Mouse (Mus musculus) heart, embryonic 13.5 days (tissue): ENCODE results near the gene C1qtnf6. TPM values are rescaled to one million over a fixed set of nuclear protein-coding genes. Genes with fewer than 3 reads are reported as not detected.

Experiments
- ATAC-seq: fragments of 200-750 bp; cut with Nextera tagmentation; 2 replicates; pipeline ENCODE4 v1.8.0; 2017; ENCODE audit warnings: moderate TSS enrichment; ENCODE audit not compliant: insufficient number of reproducible peaks, low FRiP score, low TSS enrichment; ENCODE audit errors: extremely low read depth
- H3K27ac ChIP-seq: fragments of 300-500 bp; sonication (generic); replicated peaks from 2 replicates; pipeline ENCODE4 v1.5.1; 2015; ENCODE audit warnings: moderate library complexity, mild to moderate bottlenecking, inconsistent platforms
- H3K27me3 ChIP-seq: fragments of 300-500 bp; sonication (generic); replicated peaks from 2 replicates; pipeline ENCODE4 v1.6.1; 2015; ENCODE audit warnings: mild to moderate bottlenecking, inconsistent platforms
- H3K36me3 ChIP-seq: fragments of 300-500 bp; sonication (generic); 2 replicates; pipeline ENCODE4 v1.6.1; 2015; ENCODE audit warnings: mild to moderate bottlenecking, inconsistent platforms
- H3K4me1 ChIP-seq: fragments of 300-500 bp; sonication (generic); 2 replicates; pipeline ENCODE4 v1.6.1; 2015; ENCODE audit warnings: inconsistent platforms
- H3K4me2 ChIP-seq: fragments of 300-500 bp; sonication (generic); 2 replicates; pipeline ENCODE4 v1.6.1; 2015; ENCODE audit warnings: inconsistent platforms, mild to moderate bottlenecking, moderate library complexity
- H3K4me3 ChIP-seq: fragments of 300-500 bp; sonication (generic); 2 replicates; pipeline ENCODE4 v1.5.1; 2015; ENCODE audit warnings: moderate library complexity, mild to moderate bottlenecking, inconsistent platforms
- H3K9ac ChIP-seq: fragments of 300-500 bp; sonication (generic); 2 replicates; pipeline ENCODE4 v1.6.1; 2015; ENCODE audit warnings: inconsistent platforms, mild to moderate bottlenecking, moderate library complexity
- H3K9me3 ChIP-seq: fragments of 300-500 bp; sonication (generic); 2 replicates; pipeline ENCODE4 v1.6.1; 2016; ENCODE audit warnings: inconsistent platforms
- WGBS: fragments of 180-500 bp; shearing (Covaris S2); methylation state at CpG from one replicate; pipeline ENCODE4 v1.1.7; 2015; ENCODE audit warnings: mixed read lengths; 5-methylcytosine and 5-hydroxymethylcytosine counted together
- polyA plus RNA-seq: library from polyadenylated mRNA; unstranded; fragments of >200 nt; fragmentation: Nextera tagmentation; extraction: Ambion mirVana; gene quantifications from 2 replicates; pipeline ENCODE4 v1.2.1, GENCODE M21; 2015

The C1qtnf6 gene
- polyA plus RNA-seq, 1 experiment from 2014 or later, result 31.8 TPM

DNA sequence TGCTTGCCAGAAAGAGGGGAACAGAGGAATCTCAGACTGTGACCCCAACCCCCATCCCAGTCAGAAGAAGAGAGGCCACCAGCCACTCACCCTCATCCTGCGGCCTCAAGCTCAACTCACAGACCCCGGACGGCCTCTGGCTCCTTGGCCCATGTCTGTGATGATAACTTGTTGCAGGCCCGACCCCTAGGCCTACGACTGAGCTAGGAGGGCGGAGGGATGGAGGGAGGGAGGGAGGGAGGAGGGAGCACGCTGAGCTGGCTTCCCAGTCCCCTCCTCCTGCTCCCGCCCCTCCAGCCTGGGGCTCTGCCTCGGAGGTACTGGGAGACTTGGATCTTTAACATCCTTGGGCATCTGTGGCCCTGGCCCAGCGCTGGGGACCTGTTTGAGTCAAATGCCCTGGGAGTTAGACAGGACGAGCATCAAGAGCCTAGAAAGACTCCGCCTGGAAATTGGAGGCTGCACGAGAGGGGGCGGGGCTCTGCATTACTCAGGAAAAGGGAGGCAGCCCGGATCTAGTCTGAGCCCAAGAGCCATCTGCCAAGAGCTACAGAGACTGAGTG is 1.7 kb downstream of the C1qtnf6 start:
- Histone ChIP-seq H3K4me1 (peaks cover 48% of the 10 kb centered on the region), H3K4me2 (peak overlapping the region; percentile 78), H3K27ac (peak overlapping the region; percentile 88), H3K9ac (peak overlapping the region; percentile 85), H3K27me3 (no peaks in the 10 kb centered on the region), H3K9me3 (no peaks in the 10 kb centered on the region), H3K4me3 (peak overlapping the region; percentile 57), H3K36me3 (peaks cover 11% of the 10 kb centered on the region)
- peak; percentile 60 for ATAC-seq
- 1% methylated on average over 15 of the region's 15 CpGs for WGBS

DNA sequence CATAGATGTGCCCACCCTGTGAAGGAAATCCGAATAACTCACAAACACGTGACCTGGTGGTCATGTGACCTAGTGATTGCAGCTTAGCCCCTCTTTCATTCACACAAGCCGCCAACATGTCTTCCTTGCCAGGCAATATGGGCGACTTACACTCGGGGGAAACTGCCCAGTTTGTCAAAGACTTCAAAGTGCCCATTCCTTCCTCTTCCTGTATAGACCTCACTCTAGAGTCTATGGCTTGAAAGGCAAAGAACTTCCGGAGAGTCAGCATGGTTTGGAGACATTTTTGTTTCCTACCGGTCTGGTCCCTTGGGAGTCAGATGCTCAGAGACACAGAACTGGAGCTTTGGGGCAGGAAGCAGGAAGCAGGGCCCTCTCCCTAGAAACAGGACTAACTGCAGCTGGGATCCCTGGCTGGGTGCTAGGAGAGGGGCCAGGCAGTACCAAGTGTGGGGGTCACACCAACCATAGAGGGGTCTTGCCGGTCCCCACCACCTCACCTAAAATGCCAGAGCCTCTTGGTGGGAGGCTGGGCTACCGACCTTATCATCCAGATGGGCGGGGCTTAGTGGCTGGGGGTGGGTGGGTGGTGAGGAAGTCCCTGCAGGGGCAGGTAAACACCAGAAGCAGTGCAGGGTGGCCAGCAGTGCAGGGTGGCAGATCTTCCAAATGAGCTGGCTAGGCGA is 2.3 kb downstream of the C1qtnf6 start:
- no peaks in the 10 kb centered on the region for H3K27me3 ChIP-seq
- ATAC-seq, result no peak
- peak overlapping the region; percentile 78 for H3K4me2 ChIP-seq
- peak overlapping the region; percentile 88 for H3K27ac ChIP-seq
- H3K36me3 ChIP-seq, result peaks cover 11% of the 10 kb centered on the region
- peaks cover 48% of the 10 kb centered on the region for H3K4me1 ChIP-seq
- WGBS, result 31% methylated on average over 11 of the region's 11 CpGs
- no peaks in the 10 kb centered on the region for H3K9me3 ChIP-seq
- H3K4me3 ChIP-seq, result peak overlapping the region; percentile 57
- peak overlapping the region; percentile 85 for H3K9ac ChIP-seq

DNA sequence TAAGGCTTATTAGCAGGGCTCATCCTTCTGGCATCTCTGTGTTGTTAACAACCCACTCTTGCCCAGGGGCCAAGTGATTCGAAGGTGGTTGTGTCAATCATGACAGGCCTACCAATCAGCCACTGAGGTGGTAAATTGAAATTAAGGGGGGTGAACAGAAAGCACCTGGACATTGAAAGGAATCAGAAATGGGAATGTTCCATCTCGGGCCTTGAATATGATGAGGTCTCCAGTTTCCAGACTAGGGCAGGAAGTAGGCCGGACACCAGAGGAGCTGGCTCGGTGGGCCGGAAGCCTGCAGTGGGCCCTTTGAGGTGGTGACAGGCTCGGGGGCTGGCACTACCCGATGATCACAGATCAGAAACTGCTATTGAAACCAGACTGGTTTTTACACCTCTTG is 3.2 kb downstream of the C1qtnf6 start:
- Histone ChIP-seq H3K9ac (peak overlapping the region; percentile 85), H3K4me2 (peak overlapping the region; percentile 78), H3K27ac (peak overlapping the region; percentile 88), H3K4me1 (peaks cover 48% of the 10 kb centered on the region), H3K4me3 (peak overlapping the region; percentile 57), H3K36me3 (peaks cover 11% of the 10 kb centered on the region), H3K27me3 (no peaks in the 10 kb centered on the region; the same call in 1 of the 2 replicates), H3K9me3 (no peaks in the 10 kb centered on the region)
- WGBS, result 41% methylated on average over 7 of the region's 7 CpGs
- ATAC-seq, result no peak

DNA sequence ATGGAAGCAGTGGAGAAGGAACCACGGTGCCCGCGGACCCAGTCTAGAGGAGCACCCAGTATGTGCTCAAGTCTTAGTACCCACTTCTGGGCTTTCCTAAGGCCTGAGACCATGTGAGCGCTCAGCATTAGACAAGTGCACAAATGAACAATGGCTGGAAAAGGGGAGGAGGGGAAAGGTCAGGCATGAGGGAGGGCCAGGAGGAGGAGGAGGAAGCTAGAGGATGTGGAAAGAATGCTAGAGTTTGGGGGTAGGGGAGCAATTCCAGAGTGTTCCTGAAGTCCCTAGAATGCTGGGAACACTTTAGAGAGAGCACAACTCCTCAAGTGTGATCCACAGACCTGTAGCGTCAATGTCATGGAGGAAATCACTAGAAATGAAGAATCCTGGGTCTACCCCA is 7.1 kb downstream of the C1qtnf6 start:
- H3K27ac ChIP-seq, result no peak overlapping the region
- 80% methylated on average over 5 of the region's 5 CpGs for WGBS
- H3K4me3 ChIP-seq, result no peak overlapping the region
- peaks cover 2% of the 10 kb centered on the region; the same call in 1 of the 2 replicates for H3K27me3 ChIP-seq
- no peak overlapping the region for H3K4me2 ChIP-seq
- no peaks in the 10 kb centered on the region for H3K9me3 ChIP-seq
- no peak overlapping the region for H3K9ac ChIP-seq
- peaks cover 37% of the 10 kb centered on the region for H3K4me1 ChIP-seq
- peaks cover 11% of the 10 kb centered on the region for H3K36me3 ChIP-seq
- ATAC-seq, result no peak

DNA sequence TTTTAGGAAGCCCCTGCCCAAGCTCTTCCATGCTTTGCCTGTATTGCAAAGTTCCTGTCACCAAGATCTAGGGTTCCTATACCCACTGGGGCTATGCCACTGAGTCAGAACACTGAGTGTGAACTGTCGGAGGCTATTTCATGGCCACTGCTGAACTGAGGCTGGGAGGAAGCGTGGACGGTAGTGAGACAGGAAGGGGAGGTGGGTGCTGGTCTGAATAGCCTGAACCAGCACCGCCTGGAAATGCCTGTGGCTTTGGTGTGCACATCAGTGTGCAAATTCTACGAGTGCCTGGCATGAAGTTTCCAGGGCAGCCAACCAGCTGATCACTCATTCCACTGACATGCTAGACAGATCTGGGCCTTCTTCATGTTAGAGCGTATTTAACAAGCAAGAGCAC is 9.3 kb downstream of the C1qtnf6 start:
- Histone ChIP-seq H3K27ac (no peak overlapping the region), H3K9ac (no peak overlapping the region), H3K4me1 (peaks cover 22% of the 10 kb centered on the region), H3K9me3 (no peaks in the 10 kb centered on the region), H3K27me3 (peaks cover 2% of the 10 kb centered on the region; the same call in 1 of the 2 replicates), H3K4me3 (no peak overlapping the region), H3K4me2 (no peak overlapping the region), H3K36me3 (peaks cover 11% of the 10 kb centered on the region)
- ATAC-seq, result no peak
- 68% methylated on average over 6 of the region's 6 CpGs for WGBS

DNA sequence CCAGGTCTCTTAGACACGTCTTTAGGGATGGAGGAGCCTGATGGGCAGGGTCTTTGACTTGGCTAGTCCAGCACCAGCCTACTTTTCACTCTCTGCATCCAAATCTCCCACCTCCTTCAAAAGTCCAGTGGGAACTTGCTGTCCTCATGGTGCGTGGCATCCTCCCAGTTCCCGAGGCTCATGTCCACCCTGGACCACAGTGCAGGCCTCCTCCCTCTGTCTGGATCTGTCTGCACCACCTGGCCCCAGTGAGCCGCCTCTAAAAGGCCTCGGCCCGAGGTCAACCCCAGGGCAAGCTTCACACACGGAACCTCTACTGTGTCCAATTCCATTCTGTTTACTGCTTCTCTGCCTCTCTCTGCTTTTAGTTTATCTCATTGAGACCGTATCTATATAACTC is 9.9 kb downstream of the C1qtnf6 start:
- Histone ChIP-seq H3K4me1 (peaks cover 22% of the 10 kb centered on the region), H3K9me3 (no peaks in the 10 kb centered on the region), H3K9ac (no peak overlapping the region), H3K27me3 (peaks cover 2% of the 10 kb centered on the region; the same call in 1 of the 2 replicates), H3K36me3 (peaks cover 10% of the 10 kb centered on the region), H3K4me3 (no peak overlapping the region), H3K4me2 (no peak overlapping the region), H3K27ac (no peak overlapping the region)
- WGBS, result 56% methylated on average over 8 of the region's 8 CpGs
- no peak for ATAC-seq

DNA sequence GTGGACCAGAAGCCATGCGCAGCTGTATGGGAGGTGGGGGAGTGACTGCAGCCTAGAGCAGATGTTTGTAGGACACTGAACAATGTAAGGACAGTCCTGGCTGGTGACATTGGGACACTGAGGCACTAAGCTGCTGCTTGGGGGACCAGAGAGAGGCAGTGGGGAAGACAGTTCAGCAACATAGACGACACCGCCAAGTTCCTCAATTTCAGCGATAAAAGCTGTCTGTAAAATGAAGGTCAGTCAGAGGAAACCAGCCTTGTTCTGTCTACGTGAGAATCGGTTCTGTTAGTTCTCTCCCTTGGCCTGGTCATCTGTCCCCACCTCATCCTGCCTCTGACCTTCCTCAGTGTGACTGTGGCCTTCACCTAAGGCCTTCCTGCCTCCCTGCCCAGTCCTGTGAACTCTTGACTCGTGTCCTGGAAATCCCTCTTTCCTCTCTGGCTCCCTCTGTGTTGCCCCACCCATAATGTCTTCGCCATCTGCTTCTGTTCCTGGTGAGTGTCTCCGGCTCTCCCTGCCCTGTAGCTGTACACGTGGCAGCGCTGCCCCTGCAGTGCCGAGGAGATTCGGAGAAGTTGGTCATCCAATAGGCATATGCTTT is 11.0 kb downstream of the C1qtnf6 start:
- ATAC-seq, result no peak
- 59% methylated on average over 13 of the region's 13 CpGs for WGBS
- H3K36me3 ChIP-seq, result peaks cover 4% of the 10 kb centered on the region; the same call in 1 of the 2 replicates
- H3K9me3 ChIP-seq, result no peaks in the 10 kb centered on the region
- H3K4me1 ChIP-seq, result peaks cover 22% of the 10 kb centered on the region
- no peak overlapping the region for H3K9ac ChIP-seq
- no peak overlapping the region for H3K27ac ChIP-seq
- H3K27me3 ChIP-seq, result peaks cover 2% of the 10 kb centered on the region; the same call in 1 of the 2 replicates
- no peak overlapping the region for H3K4me3 ChIP-seq
- no peak overlapping the region for H3K4me2 ChIP-seq

DNA sequence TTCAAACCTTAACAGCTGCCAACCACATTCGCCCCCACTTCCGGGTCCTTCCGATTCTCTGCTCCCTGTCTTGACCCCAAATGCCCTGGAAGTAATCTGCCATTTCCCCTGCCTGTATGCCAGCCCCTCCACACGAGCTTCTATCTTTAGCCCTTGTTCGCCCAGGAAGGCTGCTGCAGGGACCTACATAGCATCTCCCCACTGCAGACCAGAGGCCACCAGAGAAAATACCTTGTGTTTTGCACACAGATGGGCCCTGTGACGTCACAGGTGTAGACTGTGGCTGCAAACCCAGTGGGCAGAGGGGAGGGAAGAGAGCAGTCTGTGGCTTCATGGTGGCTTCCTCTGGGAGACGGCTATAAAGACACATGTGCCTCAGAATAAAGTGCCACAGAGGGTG is 13.0 kb downstream of the C1qtnf6 start:
- Histone ChIP-seq H3K27ac (no peak overlapping the region), H3K9me3 (no peaks in the 10 kb centered on the region), H3K27me3 (peaks cover 2% of the 10 kb centered on the region; the same call in 1 of the 2 replicates), H3K4me1 (peaks cover 29% of the 10 kb centered on the region), H3K4me3 (no peak overlapping the region), H3K9ac (peak overlapping the region; percentile 44; the same call in 1 of the 2 replicates), H3K4me2 (no peak overlapping the region), H3K36me3 (no peaks in the 10 kb centered on the region)
- 45% methylated on average over 7 of the region's 7 CpGs for WGBS
- ATAC-seq, result no peak

DNA sequence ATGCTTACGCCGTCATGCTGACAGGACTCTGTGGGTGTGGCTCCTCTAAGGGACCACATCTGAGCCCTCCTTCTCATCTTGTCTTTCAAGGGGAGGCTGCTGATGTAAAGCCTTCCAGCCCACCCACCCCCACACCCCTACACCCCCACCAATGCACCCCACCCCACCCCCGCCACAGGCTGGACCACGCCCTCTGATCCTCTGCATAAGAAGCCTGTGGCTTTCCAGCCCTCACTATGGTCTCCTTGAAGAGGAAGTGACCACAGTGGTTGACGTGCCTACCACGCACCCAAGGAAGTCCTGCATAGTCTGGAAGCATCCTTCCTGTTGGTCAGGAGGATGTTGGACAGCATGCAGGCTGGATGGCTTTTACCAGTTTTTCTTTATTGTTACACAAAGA is 15.5 kb downstream of the C1qtnf6 start:
- Histone ChIP-seq H3K4me3 (no peak overlapping the region), H3K4me2 (no peak overlapping the region), H3K27me3 (no peaks in the 10 kb centered on the region), H3K9me3 (no peaks in the 10 kb centered on the region), H3K27ac (no peak overlapping the region), H3K4me1 (peaks cover 24% of the 10 kb centered on the region), H3K36me3 (no peaks in the 10 kb centered on the region), H3K9ac (no peak overlapping the region)
- ATAC-seq, result no peak
- 67% methylated on average over 6 of the region's 6 CpGs for WGBS

DNA sequence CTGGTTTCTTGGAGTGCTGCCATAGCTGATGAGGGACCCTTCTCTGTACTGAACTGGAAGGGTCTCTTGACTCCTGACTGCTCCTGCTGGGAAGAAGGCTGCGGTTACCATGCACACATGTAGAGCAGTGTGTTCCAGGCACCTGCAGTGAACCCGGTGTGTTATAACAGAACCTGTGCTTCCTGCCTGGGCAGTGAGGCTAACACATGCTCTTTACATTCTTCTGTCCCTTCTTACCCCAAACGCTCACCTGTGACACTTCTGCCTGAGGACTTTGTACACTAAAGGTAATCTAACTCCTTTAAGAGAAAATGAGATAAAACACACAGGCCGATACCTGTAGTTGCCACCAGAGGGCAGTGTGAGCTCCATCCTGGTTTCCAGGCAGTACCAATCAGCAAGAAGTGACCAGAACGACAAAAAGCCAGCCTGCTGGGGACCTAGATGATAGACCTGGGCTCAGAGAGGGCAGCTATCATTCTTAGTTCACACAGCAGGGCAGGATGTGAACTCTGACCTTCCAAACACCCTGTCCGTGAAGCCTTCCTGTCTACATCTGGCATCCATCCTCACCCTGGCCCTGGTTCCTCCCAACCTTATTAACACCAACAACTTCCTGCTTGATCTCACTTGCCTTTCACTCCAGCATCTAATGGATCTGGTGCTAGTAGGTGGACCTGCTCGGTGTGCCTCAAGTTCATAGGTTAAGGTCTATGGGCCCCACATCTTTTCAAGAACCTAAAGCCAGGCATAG is 16.6 kb downstream of the C1qtnf6 start:
- whole genome bisulfite sequencing, result 25% methylated on average over 7 of the region's 7 CpGs

DNA sequence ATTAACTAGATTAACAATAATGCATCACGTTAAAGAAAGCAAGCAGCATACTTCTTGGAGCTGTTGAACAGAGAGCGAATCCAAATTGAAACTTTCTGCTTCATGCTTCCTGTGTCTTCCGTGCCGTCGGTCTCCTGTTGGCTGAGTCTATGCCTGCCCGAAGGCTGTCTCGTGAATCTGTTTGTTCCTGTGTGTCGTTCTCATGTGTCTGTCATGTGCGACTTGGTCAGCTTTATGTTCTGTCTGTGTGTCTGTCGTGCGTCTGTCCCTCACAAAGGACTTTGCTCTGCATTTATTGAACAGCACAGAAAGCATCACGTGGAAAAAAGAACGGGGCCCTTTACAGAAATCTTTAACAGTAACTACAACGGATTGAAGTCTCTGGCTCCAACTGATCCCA is 18.2 kb downstream of the C1qtnf6 start:
- Histone ChIP-seq H3K4me3 (no peak overlapping the region), H3K9ac (no peak overlapping the region), H3K27me3 (no peaks in the 10 kb centered on the region), H3K27ac (no peak overlapping the region), H3K9me3 (no peaks in the 10 kb centered on the region), H3K4me1 (peaks cover 28% of the 10 kb centered on the region), H3K4me2 (no peak overlapping the region), H3K36me3 (no peaks in the 10 kb centered on the region)
- ATAC-seq, result no peak
- 77% methylated on average over 14 of the region's 14 CpGs for WGBS

More for the DNA sequence above, 16.6 kb downstream of the C1qtnf6 start:
- ATAC-seq, result no peak; the same call in 1 of the 2 replicates
- Histone ChIP-seq H3K4me3 (no peak overlapping the region), H3K4me2 (no peak overlapping the region), H3K27me3 (no peaks in the 10 kb centered on the region), H3K27ac (no peak overlapping the region), H3K9me3 (no peaks in the 10 kb centered on the region), H3K36me3 (no peaks in the 10 kb centered on the region), H3K4me1 (peaks cover 26% of the 10 kb centered on the region), H3K9ac (peak overlapping the region; percentile 25)
